Mouse (Mus musculus) heart, embryonic 16.5 days (tissue): ENCODE measurements around the gene Frs2. TPM values are rescaled to one million over a fixed set of nuclear protein-coding genes. Genes with fewer than 3 reads are reported as not detected.
A peak's percentile ranks its signal among the peaks of the same experiment; 100 is the strongest.

Experiments used
- ATAC-seq: fragments of 200-750 bp; cut with Nextera tagmentation; replicated peaks from 2 replicates; pipeline ENCODE4 v1.8.0; 2017; ENCODE audit warnings: moderate number of reproducible peaks; ENCODE audit not compliant: insufficient read depth, low FRiP score; ENCODE audit errors: extremely low read depth
- H3K27ac ChIP-seq: fragments of 300-500 bp; sonication (generic); 2 replicates; pipeline ENCODE4 v1.5.1; 2014; ENCODE audit warnings: mild to moderate bottlenecking, low read length, control low read depth, moderate library complexity
- H3K27me3 ChIP-seq: fragments of 300-500 bp; sonication (generic); 2 replicates; pipeline ENCODE4 v1.6.1; 2014; ENCODE audit warnings: low read length, mixed read lengths; ENCODE audit not compliant: control insufficient read depth, insufficient read depth
- H3K36me3 ChIP-seq: fragments of 300-500 bp; sonication (generic); 2 replicates; pipeline ENCODE4 v1.6.1; 2014; ENCODE audit not compliant: control insufficient read depth, insufficient read depth
- H3K4me1 ChIP-seq: fragments of 300-500 bp; sonication (generic); 2 replicates; pipeline ENCODE4 v1.6.1; 2014; ENCODE audit warnings: low read length, mixed read lengths; ENCODE audit not compliant: control insufficient read depth, insufficient read depth
- H3K4me2 ChIP-seq: fragments of 300-500 bp; sonication (generic); 2 replicates; pipeline ENCODE4 v1.6.1; 2014; ENCODE audit warnings: low read depth, mild to moderate bottlenecking, control low read depth, low read length
- H3K4me3 ChIP-seq: fragments of 300-500 bp; sonication (generic); 2 replicates; pipeline ENCODE4 v1.5.1; 2014; ENCODE audit warnings: mild to moderate bottlenecking, control low read depth, low read length
- H3K9ac ChIP-seq: fragments of 300-500 bp; sonication (generic); 2 replicates; pipeline ENCODE4 v1.6.1; 2014; ENCODE audit warnings: low read length, control low read depth
- H3K9me3 ChIP-seq: fragments of 300-500 bp; sonication (generic); replicated peaks from 2 replicates; pipeline ENCODE4 v1.6.1; 2016; ENCODE audit warnings: low read length; ENCODE audit not compliant: control insufficient read depth
- WGBS: fragments of 180-500 bp; shearing (Covaris S2); extraction: QIAGEN DNeasy Blood & Tissue Kit; methylation state at CpG from one replicate; pipeline ENCODE4 v1.1.7; 2014; 5-methylcytosine and 5-hydroxymethylcytosine counted together
- polyA plus RNA-seq: library from polyadenylated mRNA; unstranded; fragments of >200 nt; fragmentation: Nextera tagmentation; extraction: Ambion mirVana; gene quantifications from 2 replicates; pipeline ENCODE4 v1.2.1, GENCODE M21; 2015

Gene Frs2
- polyA plus RNA-seq, 1 experiment from 2014 or later = 17.5 TPM

GRCm38 (mm10) chr10:117103854-117104598 lies 44.3 kb downstream of the Frs2 start:
- ATAC-seq = no peak
- H3K27ac ChIP-seq = peak overlapping the region; percentile 58
- H3K36me3 ChIP-seq = 0 out of 2 replicates have a peak, but pooled peaks cover 3% of the 10 kb centered on the region
- H3K27me3 ChIP-seq = no peaks in the 10 kb centered on the region
- H3K4me2 ChIP-seq = no peak overlapping the region
- no peaks in the 10 kb centered on the region for H3K9me3 ChIP-seq
- peaks cover 38% of the 10 kb centered on the region for H3K4me1 ChIP-seq
- H3K4me3 ChIP-seq = no peak overlapping the region
- H3K9ac ChIP-seq = no peak overlapping the region

DNA sequence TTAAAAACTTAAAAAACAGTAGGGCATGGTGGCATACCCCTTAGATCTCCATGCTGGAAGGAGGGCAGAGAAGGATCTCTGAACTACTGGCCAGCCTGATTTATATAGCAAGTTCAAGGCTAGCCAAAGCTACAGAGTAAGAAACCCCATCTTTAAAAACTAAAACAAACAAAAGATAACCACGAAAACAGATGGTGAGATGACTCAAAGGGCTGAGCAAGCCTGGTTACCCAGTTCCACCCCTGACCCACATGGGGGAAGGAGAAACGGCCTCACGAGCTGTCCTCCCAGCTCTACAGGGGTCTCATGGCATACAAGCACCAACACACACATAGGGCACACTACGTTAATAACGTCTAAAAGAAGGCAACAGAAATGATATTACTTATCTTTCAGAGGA lies 48.2 kb downstream of the Frs2 start:
- H3K4me3 ChIP-seq = no peak overlapping the region
- 73% methylated on average over 5 of the region's 5 CpGs for WGBS
- H3K27me3 ChIP-seq = no peaks in the 10 kb centered on the region
- no peak for ATAC-seq
- H3K9me3 ChIP-seq = no peaks in the 10 kb centered on the region
- peaks cover 24% of the 10 kb centered on the region for H3K4me1 ChIP-seq
- no peak overlapping the region for H3K4me2 ChIP-seq
- peaks cover 6% of the 10 kb centered on the region; the same call in 1 of the 2 replicates for H3K36me3 ChIP-seq
- H3K27ac ChIP-seq = no peak overlapping the region
- H3K9ac ChIP-seq = no peak overlapping the region

DNA sequence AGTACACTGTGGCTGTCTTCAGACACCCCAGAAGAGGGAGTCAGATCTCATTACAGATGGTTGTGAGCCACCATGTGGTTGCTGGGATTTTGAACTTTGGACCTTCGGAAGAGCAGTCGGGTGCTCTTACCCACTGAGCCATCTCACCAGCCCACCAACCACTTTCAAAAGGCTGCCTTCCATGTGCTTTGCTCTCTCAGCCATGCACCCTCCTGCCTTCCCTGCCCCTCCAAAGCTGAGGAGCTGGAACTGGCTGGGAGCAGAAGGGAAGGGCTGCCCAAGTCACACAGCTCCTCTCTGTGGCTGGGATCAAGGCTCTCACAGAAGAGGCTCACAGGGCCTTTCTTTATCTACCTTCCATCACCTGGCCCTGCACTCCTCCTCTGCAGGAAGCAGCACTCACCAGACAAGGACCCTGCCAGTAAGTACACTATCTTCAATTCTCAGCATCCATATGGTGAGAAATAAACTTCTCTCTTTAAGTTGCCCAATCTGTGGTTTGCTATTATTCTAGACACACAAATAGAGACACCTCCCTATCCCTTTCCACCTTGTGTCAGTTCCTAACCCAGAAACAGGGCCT lies 51.1 kb downstream of the Frs2 start:
- 79% methylated on average over 2 of the region's 2 CpGs for WGBS
- Histone ChIP-seq H3K36me3 (peaks cover 13% of the 10 kb centered on the region; the same call in 1 of the 2 replicates), H3K4me3 (no peak overlapping the region), H3K4me1 (peaks cover 19% of the 10 kb centered on the region), H3K9me3 (no peaks in the 10 kb centered on the region), H3K27me3 (no peaks in the 10 kb centered on the region), H3K27ac (no peak overlapping the region), H3K4me2 (no peak overlapping the region), H3K9ac (no peak overlapping the region)
- ATAC-seq = no peak

- Histone ChIP-seq H3K27ac (no peak overlapping the region), H3K9ac (no peak overlapping the region), H3K9me3 (no peaks in the 10 kb centered on the region), H3K27me3 (no peaks in the 10 kb centered on the region), H3K4me2 (no peak overlapping the region), H3K36me3 (peaks cover 13% of the 10 kb centered on the region; the same call in 1 of the 2 replicates), H3K4me3 (no peak overlapping the region), H3K4me1 (peaks cover 19% of the 10 kb centered on the region)
- no peak for ATAC-seq
- WGBS = 91% methylated on average over 6 of the region's 6 CpGs
Measured at GRCm38 (mm10) chr10:117096096-117096495, 52.2 kb downstream of the Frs2 start.

- no peak overlapping the region for H3K4me2 ChIP-seq
- no peak overlapping the region for H3K9ac ChIP-seq
- peaks cover 10% of the 10 kb centered on the region; the same call in 1 of the 2 replicates for H3K36me3 ChIP-seq
- peaks cover 19% of the 10 kb centered on the region for H3K4me1 ChIP-seq
- H3K9me3 ChIP-seq = no peaks in the 10 kb centered on the region
- 36% methylated on average over 15 of the region's 15 CpGs for WGBS
- ATAC-seq = peak; percentile 81
- H3K27me3 ChIP-seq = no peaks in the 10 kb centered on the region
- H3K4me3 ChIP-seq = no peak overlapping the region
- H3K27ac ChIP-seq = peak overlapping the region; percentile 33
Measured at GRCm38 (mm10) chr10:117094504-117095329, 53.6 kb downstream of the Frs2 start.

DNA sequence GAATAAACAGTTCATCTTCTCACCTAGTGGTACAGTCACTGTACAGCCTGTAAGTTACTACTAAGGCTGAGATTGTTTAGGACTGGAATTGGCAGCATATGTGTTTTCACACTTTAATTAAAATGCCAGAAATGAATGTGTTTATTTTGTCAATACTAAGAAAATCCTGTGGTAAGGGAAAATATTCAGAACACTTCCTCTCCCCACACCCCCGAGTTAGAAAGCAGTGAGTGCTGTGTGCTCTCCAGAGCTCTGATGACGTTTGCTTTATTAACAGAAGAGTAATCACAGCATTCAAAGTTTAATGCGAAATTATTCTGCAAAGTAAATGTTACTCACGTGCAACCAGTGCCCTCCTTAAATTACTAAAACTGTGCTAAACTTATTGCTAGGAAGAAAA lies 58.7 kb downstream of the Frs2 start:
- Histone ChIP-seq H3K27me3 (no peaks in the 10 kb centered on the region), H3K9ac (no peak overlapping the region), H3K4me3 (no peak overlapping the region), H3K4me1 (peaks cover 10% of the 10 kb centered on the region), H3K36me3 (peaks cover 15% of the 10 kb centered on the region), H3K4me2 (no peak overlapping the region), H3K9me3 (no peaks in the 10 kb centered on the region), H3K27ac (no peak overlapping the region)
- no peak for ATAC-seq
- WGBS = 76% methylated on average over 4 of the region's 4 CpGs

- Histone ChIP-seq H3K27me3 (no peaks in the 10 kb centered on the region), H3K9ac (no peak overlapping the region), H3K4me2 (no peak overlapping the region), H3K4me3 (no peak overlapping the region), H3K4me1 (0 out of 2 replicates have a peak, but pooled peaks cover 4% of the 10 kb centered on the region), H3K27ac (no peak overlapping the region; the same call in 1 of the 2 replicates), H3K36me3 (peaks cover 30% of the 10 kb centered on the region), H3K9me3 (no peaks in the 10 kb centered on the region)
- 83% methylated on average over 2 of the region's 2 CpGs for WGBS
- no peak for ATAC-seq
Measured at GRCm38 (mm10) chr10:117081914-117082359, 66.4 kb downstream of the Frs2 start.

DNA sequence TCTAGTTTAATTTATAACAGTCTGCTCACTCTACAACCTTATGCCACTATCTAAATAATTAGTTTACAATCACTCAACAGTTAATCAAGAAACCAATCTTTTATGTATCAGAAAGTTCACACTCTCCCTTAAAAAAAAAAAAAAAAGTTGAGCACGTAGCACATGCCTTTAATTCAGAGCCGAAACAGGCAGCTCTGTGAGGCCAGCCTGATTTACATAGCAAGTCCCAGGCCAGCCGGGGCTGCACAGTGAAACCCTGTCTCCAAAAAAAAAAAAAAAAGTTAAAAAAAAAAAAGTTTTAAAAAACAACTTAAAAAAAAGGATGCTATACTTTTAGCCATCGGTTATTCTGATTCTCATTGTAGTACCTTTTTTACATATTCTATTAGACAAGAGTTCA lies 67.0 kb downstream of the Frs2 start:
- H3K9me3 ChIP-seq = no peaks in the 10 kb centered on the region
- H3K36me3 ChIP-seq = peaks cover 32% of the 10 kb centered on the region
- H3K9ac ChIP-seq = no peak overlapping the region
- H3K27me3 ChIP-seq = no peaks in the 10 kb centered on the region
- H3K4me1 ChIP-seq = 0 out of 2 replicates have a peak, but pooled peaks cover 4% of the 10 kb centered on the region
- WGBS = 80% methylated on average over 4 of the region's 4 CpGs
- no peak overlapping the region for H3K4me2 ChIP-seq
- no peak overlapping the region for H3K4me3 ChIP-seq
- H3K27ac ChIP-seq = no peak overlapping the region
- no peak for ATAC-seq
